Mouse (Mus musculus): ENCODE data around the gene Cyth1. TPM values are rescaled to one million over a fixed set of nuclear protein-coding genes. Genes with fewer than 3 reads are reported as not detected.

Gene Cyth1
- polyA plus RNA-seq, 1 experiment = 19.5 TPM

DNA sequence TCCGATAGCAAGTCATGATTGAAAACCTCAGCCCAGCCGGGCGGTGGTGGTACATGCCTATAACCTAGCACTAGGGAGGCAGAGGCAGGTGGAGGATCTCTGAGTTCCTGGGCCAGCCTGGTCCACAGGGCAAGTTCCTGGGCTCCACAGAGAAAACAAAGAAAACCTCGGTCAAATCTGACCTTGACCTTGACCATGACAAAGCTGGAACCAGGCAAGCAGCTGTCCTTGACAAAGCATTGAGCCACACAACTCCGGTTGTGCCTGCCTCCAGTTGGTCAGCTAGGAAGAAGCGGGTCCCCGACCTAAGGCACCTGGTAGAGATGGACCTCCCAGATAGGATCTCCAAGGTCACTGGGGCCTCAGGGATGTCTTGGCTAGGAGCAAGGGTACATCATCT, 8.0 kb upstream of the Cyth1 start:
- no peaks in the 10 kb centered on the region for H3K36me3 ChIP-seq (ENCODE audit: control insufficient read depth, insufficient read depth, low read length)
- 80% methylated on average over 7 of the region's 7 CpGs for WGBS
- DNase-seq = no peak

DNA sequence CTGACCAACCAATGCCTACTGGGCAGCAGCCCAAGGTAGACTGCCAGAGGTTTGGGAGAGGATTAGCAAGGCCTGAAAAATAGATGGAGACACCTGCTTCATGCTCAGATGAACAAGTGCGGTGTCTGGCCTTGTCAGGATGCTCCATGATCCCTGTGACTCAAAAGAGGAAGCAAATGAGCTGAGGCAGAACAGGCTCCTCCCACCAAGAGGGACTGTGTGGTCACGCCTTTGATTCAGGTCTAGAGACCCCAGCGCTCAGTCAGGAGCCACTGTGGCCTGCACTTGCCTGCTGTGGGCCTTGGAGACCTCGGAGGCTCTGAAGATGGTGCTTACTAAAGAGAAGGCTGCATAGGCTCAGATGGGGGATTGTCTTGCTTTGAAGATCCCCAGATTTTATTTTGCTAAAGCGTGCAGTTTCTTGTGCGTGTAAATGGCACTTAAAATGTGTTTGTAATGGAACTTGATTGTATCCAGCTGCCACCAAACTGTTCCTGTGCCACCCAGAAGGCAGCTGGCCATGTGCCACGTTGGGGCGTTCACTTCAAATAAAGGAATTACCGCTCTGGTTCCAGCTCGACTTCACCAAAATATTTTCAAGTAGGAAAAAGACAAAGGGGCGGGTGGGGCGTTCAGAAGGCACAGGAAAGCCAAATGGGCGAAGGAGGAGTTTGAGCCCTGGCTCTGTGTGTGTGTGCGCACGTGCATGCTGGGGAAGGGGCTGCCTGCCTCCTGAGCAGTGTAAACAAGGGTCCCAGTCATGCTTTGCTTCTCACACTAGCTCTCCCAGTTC, 6.0 kb upstream of the Cyth1 start:
- Histone ChIP-seq H3K4me1 (ENCODE audit: control insufficient read depth, insufficient read depth, low read length) (peaks cover 12% of the 10 kb centered on the region; the same call in 1 of the 2 replicates), H3K4me3 (ENCODE audit: insufficient read depth, low read depth, low read length) (no peak overlapping the region), H3K36me3 (ENCODE audit: control insufficient read depth, insufficient read depth, low read length) (no peaks in the 10 kb centered on the region), H3K27ac (ENCODE audit: insufficient read depth, low read depth, low read length) (peak overlapping the region; percentile 76), H3K27me3 (replicated peaks; ENCODE audit: control insufficient read depth, insufficient read depth, low read length) (no peaks in the 10 kb centered on the region)
- TF ChIP-seq POLR2A (IDR thresholded peaks at IDR 0.05; ENCODE audit: low read depth, low read length) (no peak), CTCF (conservative IDR thresholded peaks at IDR 0.05; ENCODE audit: insufficient read depth, insufficient read length, low read depth, low read length) (no peak)
- 23% methylated on average over 15 of the region's 15 CpGs for WGBS
- peak; percentile 86 for DNase-seq

More for the DNA sequence above, 8.0 kb upstream of the Cyth1 start:
- Histone ChIP-seq H3K27me3 (replicated peaks; ENCODE audit: control insufficient read depth, insufficient read depth, low read length) (no peaks in the 10 kb centered on the region), H3K4me1 (ENCODE audit: control insufficient read depth, insufficient read depth, low read length) (peaks cover 11% of the 10 kb centered on the region; the same call in 1 of the 2 replicates), H3K4me3 (ENCODE audit: insufficient read depth, low read depth, low read length) (no peak overlapping the region), H3K27ac (ENCODE audit: insufficient read depth, low read depth, low read length) (no peak overlapping the region)
- no peak for TF ChIP-seq POLR2A (IDR thresholded peaks at IDR 0.05; ENCODE audit: low read depth, low read length)
- no peak for TF ChIP-seq CTCF (conservative IDR thresholded peaks at IDR 0.05; ENCODE audit: insufficient read depth, insufficient read length, low read depth, low read length)

DNA sequence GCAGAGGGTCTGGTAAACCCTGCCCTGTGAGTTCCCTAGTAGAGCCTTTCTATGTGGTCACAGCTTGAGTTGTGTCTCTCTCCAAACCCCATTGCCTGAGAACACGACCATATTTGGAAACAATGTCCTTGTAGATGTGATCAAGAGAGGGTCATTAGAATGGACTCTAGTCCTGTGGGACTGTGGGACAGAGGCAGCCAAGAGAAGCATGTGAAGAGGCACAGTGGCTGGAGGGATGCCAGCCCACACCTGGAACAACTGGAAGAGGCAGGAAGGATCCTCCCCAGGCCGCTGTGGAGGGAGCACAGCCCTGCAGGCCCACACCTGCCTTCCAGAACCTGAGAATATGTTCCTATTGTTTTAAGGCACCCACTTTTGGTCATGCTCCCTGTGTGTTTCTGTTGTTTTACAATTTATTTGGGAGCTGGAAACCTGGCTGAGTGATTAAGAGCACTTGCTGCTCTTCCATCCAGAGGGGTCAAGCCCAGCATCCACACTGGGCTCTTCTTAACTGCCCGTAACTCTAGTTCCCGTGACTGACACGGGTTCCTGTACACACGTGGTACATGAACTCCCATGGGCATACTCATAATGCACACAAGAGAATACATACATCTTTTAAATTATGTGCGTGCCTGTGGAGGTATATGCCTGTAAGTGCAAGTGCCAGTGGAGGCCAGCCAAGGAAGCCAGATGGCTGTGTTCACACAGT, 5.2 kb upstream of the Cyth1 start:
- no peaks in the 10 kb centered on the region for H3K27me3 ChIP-seq (replicated peaks; ENCODE audit: control insufficient read depth, insufficient read depth, low read length)
- H3K27ac ChIP-seq (ENCODE audit: insufficient read depth, low read depth, low read length) = peak overlapping the region; percentile 76; the same call in 1 of the 2 replicates

DNA sequence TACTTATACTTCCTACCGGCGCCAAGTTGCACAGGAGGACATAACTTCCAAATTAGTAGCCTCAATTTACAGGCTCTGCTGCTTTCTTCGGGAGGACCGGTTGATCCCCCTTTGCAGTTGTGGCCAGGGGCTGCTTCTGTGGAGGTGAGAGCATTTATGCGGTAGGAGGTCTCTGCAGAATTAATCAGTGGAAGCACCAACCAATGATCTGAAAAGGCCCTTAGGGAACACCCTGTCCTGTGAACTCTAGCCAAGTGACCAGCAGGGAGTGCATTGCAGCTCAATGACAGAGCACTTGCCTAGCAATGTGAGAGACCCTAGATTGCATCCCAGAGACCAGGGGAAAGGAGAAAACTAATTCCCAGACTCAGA, 606 bp upstream of the Cyth1 start:
- DNase-seq = no peak
- peaks cover 21% of the 10 kb centered on the region; the same call in 1 of the 2 replicates for H3K4me1 ChIP-seq (ENCODE audit: control insufficient read depth, insufficient read depth, low read length)
- TF ChIP-seq POLR2A (IDR thresholded peaks at IDR 0.05; ENCODE audit: low read depth, low read length) = no peak
- no peak for TF ChIP-seq CTCF (conservative IDR thresholded peaks at IDR 0.05; ENCODE audit: insufficient read depth, insufficient read length, low read depth, low read length)
- H3K4me3 ChIP-seq (ENCODE audit: insufficient read depth, low read depth, low read length) = peak overlapping the region; percentile 41
- under 1% methylated on average over 5 of the region's 5 CpGs for WGBS
- H3K36me3 ChIP-seq (ENCODE audit: control insufficient read depth, insufficient read depth, low read length) = no peaks in the 10 kb centered on the region
- no peaks in the 10 kb centered on the region for H3K27me3 ChIP-seq (replicated peaks; ENCODE audit: control insufficient read depth, insufficient read depth, low read length)
- H3K27ac ChIP-seq (ENCODE audit: insufficient read depth, low read depth, low read length) = peak overlapping the region; percentile 97

More for the DNA sequence above, 5.2 kb upstream of the Cyth1 start:
- Histone ChIP-seq H3K4me1 (ENCODE audit: control insufficient read depth, insufficient read depth, low read length) (peaks cover 18% of the 10 kb centered on the region; the same call in 1 of the 2 replicates), H3K4me3 (ENCODE audit: insufficient read depth, low read depth, low read length) (no peak overlapping the region), H3K36me3 (ENCODE audit: control insufficient read depth, insufficient read depth, low read length) (no peaks in the 10 kb centered on the region)
- TF ChIP-seq CTCF (conservative IDR thresholded peaks at IDR 0.05; ENCODE audit: insufficient read depth, insufficient read length, low read depth, low read length) (no peak), POLR2A (IDR thresholded peaks at IDR 0.05; ENCODE audit: low read depth, low read length) (no peak)
- peak; percentile 43 for DNase-seq
- WGBS = 80% methylated on average over 7 of the region's 7 CpGs

DNA sequence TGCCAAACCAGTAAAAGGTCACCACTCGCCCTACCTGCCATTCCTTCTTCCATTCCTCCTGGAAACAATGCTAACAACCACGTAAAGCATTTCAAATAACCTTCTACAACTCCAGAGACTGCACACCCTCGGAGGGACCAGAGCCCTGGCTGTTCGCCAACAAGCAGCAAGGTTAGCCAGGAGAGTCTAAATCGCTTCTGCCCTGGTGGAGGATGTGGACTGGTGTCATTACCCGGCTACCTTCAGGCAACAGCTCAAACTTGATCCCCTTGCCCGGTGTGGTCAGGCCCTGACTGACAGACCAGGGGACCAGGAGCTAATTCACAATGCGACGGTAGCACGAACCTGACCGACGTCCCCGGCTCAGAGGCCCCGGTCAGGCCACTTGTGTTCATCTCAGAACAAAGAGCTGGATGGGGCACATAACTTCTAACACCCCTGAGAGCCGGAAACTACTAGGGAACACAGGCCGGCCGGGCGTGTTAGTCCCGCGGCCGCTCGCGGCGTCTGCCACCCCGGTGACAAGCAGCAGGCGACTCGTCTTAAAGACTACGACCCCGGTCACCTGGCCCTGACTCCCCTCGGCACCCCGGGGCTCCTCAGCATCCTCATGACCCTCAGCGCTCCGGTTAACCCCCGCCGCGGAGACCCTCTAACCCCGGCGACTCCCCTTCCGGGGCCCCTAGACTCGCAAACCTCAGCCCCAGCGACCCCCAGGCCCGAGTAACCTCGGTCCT, 865 bp downstream of the Cyth1 start:
- H3K4me3 ChIP-seq (ENCODE audit: insufficient read depth, low read depth, low read length) = peak overlapping the region; percentile 86
- under 1% methylated on average over 43 of the region's 43 CpGs for WGBS

DNA sequence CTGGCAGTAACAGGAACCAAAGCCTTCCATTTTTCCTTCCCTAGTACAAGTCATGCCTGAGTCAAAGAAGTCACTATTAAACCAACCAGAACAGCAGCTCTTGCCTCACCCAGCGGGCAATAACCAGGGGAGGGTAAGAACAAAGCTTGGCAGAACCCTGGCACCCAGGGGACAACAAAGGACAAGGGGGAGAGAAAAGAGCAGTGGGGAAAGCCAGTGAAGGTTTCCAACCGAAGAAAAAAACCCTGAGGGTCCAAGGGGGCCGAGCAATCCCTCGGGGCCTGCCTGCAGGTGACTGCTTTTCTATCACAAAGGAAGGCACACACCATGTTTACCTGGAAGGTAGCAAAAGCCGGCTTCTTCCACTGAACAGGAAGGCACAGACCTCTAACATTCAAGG, 1.7 kb downstream of the Cyth1 start:
- Histone ChIP-seq H3K4me3 (ENCODE audit: insufficient read depth, low read depth, low read length) (peak overlapping the region; percentile 86), H3K27me3 (replicated peaks; ENCODE audit: control insufficient read depth, insufficient read depth, low read length) (no peaks in the 10 kb centered on the region), H3K36me3 (ENCODE audit: control insufficient read depth, insufficient read depth, low read length) (no peaks in the 10 kb centered on the region), H3K4me1 (ENCODE audit: control insufficient read depth, insufficient read depth, low read length) (peaks cover 27% of the 10 kb centered on the region), H3K27ac (ENCODE audit: insufficient read depth, low read depth, low read length) (peak overlapping the region; percentile 89)
- peak; percentile 49 for DNase-seq
- TF ChIP-seq POLR2A (IDR thresholded peaks at IDR 0.05; ENCODE audit: low read depth, low read length) = no peak
- TF ChIP-seq CTCF (conservative IDR thresholded peaks at IDR 0.05; ENCODE audit: insufficient read depth, insufficient read length, low read depth, low read length) = no peak
- 36% methylated on average over 5 of the region's 5 CpGs for WGBS

More for the DNA sequence above, 865 bp downstream of the Cyth1 start:
- no peaks in the 10 kb centered on the region for H3K36me3 ChIP-seq (ENCODE audit: control insufficient read depth, insufficient read depth, low read length)
- H3K27me3 ChIP-seq (replicated peaks; ENCODE audit: control insufficient read depth, insufficient read depth, low read length) = no peaks in the 10 kb centered on the region
- H3K27ac ChIP-seq (ENCODE audit: insufficient read depth, low read depth, low read length) = peak overlapping the region; percentile 89
- H3K4me1 ChIP-seq (ENCODE audit: control insufficient read depth, insufficient read depth, low read length) = peaks cover 22% of the 10 kb centered on the region
- peak; percentile 85 for DNase-seq
- TF ChIP-seq CTCF (conservative IDR thresholded peaks at IDR 0.05; ENCODE audit: insufficient read depth, insufficient read length, low read depth, low read length) = no peak
- TF ChIP-seq POLR2A (IDR thresholded peaks at IDR 0.05; ENCODE audit: low read depth, low read length) = no peak

Data from kidney, adult 2 months (tissue).